Mouse (Mus musculus) lung, embryonic 14.5 days (tissue): ENCODE results near the gene Svs3b. TPM values are rescaled to one million over a fixed set of nuclear protein-coding genes. Genes with fewer than 3 reads are reported as not detected.
"Not testable (repeated sequence)": the region's sequence is repeated elsewhere in the genome, so short reads cannot be mapped to it uniquely, and the experiment has no call there.

Experiments
- ATAC-seq: fragments of 200-750 bp; cut with Nextera tagmentation; 2 replicates; pipeline ENCODE4 v1.8.0; 2017; ENCODE audit warnings: mild to moderate bottlenecking, moderate TSS enrichment, moderate library complexity; ENCODE audit not compliant: insufficient read depth
- DNase-seq: peaks from one replicate; pipeline ENCODE4 v3.0.0-alpha.2; 2015
- H3K27ac ChIP-seq: fragments of 300-500 bp; sonication (generic); 2 replicates; pipeline ENCODE4 v1.5.1; 2014; ENCODE audit warnings: low read depth, mild to moderate bottlenecking, moderate library complexity
- H3K27me3 ChIP-seq: fragments of 300-500 bp; sonication (generic); 2 replicates; pipeline ENCODE4 v1.6.1; 2014; ENCODE audit warnings: low read length, control low read depth; ENCODE audit not compliant: insufficient read depth
- H3K36me3 ChIP-seq: fragments of 300-500 bp; sonication (generic); 2 replicates; pipeline ENCODE4 v1.6.1; 2014; ENCODE audit warnings: control low read depth; ENCODE audit not compliant: insufficient read depth
- H3K4me1 ChIP-seq: fragments of 300-500 bp; sonication (generic); 2 replicates; pipeline ENCODE4 v1.6.1; 2014; ENCODE audit warnings: antibody characterized with exemption, control low read depth; ENCODE audit not compliant: insufficient read depth
- H3K4me2 ChIP-seq: fragments of 300-500 bp; sonication (generic); 2 replicates; pipeline ENCODE4 v1.6.1; 2014; ENCODE audit warnings: mild to moderate bottlenecking
- H3K4me3 ChIP-seq: fragments of 300-500 bp; sonication (generic); 2 replicates; pipeline ENCODE4 v1.5.1; 2014; ENCODE audit warnings: low read depth, low read length
- H3K9ac ChIP-seq: fragments of 300-500 bp; sonication (generic); 2 replicates; pipeline ENCODE4 v1.6.1; 2014
- H3K9me3 ChIP-seq: fragments of 300-500 bp; sonication (generic); 2 replicates; pipeline ENCODE4 v1.6.1; 2016; ENCODE audit warnings: low read depth, low read length, control low read depth
- CTCF ChIP-seq: IDR thresholded peaks from 2 replicates; pipeline ENCODE4 v1.5.1; 2016; ENCODE audit warnings: antibody characterized with exemption, low read depth
- WGBS: fragments of 180-500 bp; shearing (Covaris S2); extraction: QIAGEN DNeasy Blood & Tissue Kit; methylation state at CpG from one replicate; pipeline ENCODE4 v1.1.7; 2014; 5-methylcytosine and 5-hydroxymethylcytosine counted together
- polyA plus RNA-seq: library from polyadenylated mRNA; unstranded; fragments of >200 nt; fragmentation: Nextera tagmentation; extraction: Ambion mirVana; gene quantifications from 2 replicates; pipeline ENCODE4 v1.2.1, GENCODE M21; 2014

The Svs3b gene
- polyA plus RNA-seq = not detected in 2 replicates

DNA sequence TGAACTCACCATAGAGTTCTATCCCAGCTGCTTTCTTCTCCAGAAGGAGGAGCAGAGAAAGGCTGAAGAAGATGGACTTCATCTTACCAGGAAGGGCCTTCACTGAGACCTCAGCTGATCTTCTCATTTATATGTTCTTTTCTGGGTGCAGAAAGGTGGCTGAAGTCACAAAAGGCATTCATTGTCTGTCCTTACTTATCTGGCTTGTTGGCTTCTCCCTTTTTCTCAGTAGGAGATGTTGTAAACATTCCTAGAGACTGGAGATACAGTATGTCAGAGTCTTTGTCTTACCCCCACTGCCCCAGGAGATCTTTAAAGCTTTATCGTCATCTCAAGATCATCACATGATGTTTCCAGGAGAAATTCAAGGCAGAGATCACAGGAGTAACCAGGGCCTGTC is at the start of gene Svs3b:
TSS of gene Svs3b (minus strand) at position 101 of the 400 bp plus-strand sequence.
- H3K4me1 ChIP-seq, ATAC-seq, H3K9ac ChIP-seq, H3K27me3 ChIP-seq, H3K27ac ChIP-seq, H3K4me2 ChIP-seq, H3K36me3 ChIP-seq, H3K9me3 ChIP-seq, DNase-seq, H3K4me3 ChIP-seq: not testable (repeated sequence)
- 55% methylated on average over 1 of the region's 1 CpGs for WGBS

DNA sequence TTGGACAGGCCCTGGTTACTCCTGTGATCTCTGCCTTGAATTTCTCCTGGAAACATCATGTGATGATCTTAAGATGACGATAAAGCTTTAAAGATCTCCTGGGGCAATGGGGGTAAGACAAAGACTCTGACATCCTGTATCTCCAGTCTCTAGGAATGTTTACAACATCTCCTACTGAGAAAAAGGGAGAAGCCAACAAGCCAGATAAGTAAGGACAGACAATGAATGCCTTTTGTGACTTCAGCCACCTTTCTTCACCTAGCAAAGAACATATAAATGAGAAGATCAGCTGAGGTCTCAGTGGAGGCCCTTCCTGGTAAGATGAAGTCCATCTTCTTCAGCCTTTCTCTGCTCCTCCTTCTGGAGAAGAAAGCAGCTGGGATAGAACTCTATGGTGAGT is 32.5 kb upstream of the Svs3b start, which contains the start of gene Svs3a:
TSS of gene Svs3a (plus strand) at position 301 of the 400 bp plus-strand sequence.
- not testable (repeated sequence) for H3K36me3 ChIP-seq, H3K4me1 ChIP-seq, ATAC-seq, H3K27me3 ChIP-seq, H3K4me3 ChIP-seq, H3K9me3 ChIP-seq, H3K4me2 ChIP-seq, H3K9ac ChIP-seq, H3K27ac ChIP-seq, DNase-seq
- 52% methylated on average over 1 of the region's 1 CpGs for WGBS

DNA sequence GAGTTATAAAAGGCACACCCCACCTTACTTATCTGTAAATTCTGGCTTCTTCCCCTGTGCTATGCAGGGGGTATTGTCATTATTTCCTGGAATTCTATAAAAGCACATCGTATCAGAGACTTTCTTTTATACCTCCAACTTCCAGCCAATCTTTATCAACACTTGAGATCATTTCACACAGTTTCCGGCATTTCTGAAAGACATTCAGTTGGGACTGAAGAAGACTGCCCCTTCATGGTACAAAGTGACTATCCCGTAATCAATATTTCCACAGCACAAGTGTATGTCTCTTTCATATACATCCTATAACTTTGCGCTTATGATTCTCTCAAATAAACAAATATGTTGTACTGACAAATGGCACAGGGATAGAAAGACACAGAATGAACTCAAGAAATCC is 21.9 kb upstream of the Svs3b start, which contains the start of gene Svs4:
TSS of gene Svs4 (minus strand) at position 101 of the 400 bp plus-strand sequence.
- Histone ChIP-seq H3K9ac (no peak within 1 kb of the TSS), H3K27ac (no peak within 1 kb of the TSS), H3K36me3 (no peaks in the 10 kb centered on the region), H3K9me3 (no peaks in the 10 kb centered on the region), H3K4me1 (no peaks in the 10 kb centered on the region), H3K4me2 (no peak within 1 kb of the TSS), H3K4me3 (no peak within 1 kb of the TSS), H3K27me3 (no peaks in the 10 kb centered on the region)
- no peak for ATAC-seq
- 89% methylated on average over 4 of the region's 4 CpGs for WGBS
- TF ChIP-seq CTCF = no peak
- no peak for DNase-seq

DNA sequence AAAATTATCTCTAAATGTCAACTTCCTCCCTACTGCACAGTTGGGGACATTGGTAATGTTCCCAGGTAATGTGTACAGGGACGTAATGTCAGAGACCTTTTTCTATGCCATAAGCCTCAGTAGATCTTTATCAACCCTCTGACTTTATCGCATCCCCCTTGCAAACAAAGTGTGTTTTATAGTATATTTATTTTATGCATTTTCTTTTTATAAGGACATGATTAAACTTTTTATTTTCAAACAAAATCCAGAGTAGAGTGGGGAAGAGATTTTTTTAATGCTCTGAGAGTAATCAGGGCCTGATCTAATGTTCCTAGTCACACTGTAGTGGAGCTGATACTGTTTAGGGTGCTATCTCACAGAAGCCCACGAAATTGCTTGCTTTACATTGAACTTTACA is 18.1 kb downstream of the Svs3b start, which contains the start of gene Svs2:
TSS of gene Svs2 (minus strand) at position 101 of the 400 bp plus-strand sequence.
- no peaks in the 10 kb centered on the region for H3K4me1 ChIP-seq
- TF ChIP-seq CTCF = no peak
- no peak within 1 kb of the TSS for H3K27ac ChIP-seq
- no peak for ATAC-seq
- no peaks in the 10 kb centered on the region for H3K36me3 ChIP-seq
- no peaks in the 10 kb centered on the region for H3K27me3 ChIP-seq
- WGBS = 79% methylated on average over 3 of the region's 3 CpGs
- no peaks in the 10 kb centered on the region for H3K9me3 ChIP-seq
- no peak within 1 kb of the TSS for H3K9ac ChIP-seq
- no peak within 1 kb of the TSS for H3K4me2 ChIP-seq
- no peak within 1 kb of the TSS for H3K4me3 ChIP-seq
- DNase-seq = no peak

DNA sequence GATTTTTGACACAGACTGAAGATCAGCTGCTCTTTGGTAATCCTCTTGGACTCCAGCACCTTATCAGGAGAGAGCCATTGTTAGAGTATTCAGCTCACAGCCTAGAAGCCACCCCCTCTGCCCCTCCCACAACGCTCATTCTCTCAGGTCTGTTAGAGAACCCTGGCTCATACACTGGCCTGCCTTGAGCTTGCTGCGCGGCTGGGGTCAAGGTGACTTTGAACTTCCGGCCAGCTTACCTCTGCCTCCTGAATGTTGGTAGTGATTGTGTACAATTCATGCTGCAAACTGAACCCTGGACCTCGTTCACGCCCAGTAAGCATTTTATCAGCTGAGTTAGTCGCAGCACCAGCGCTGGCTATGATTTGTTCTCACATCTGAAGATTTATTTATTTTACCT is 23.8 kb downstream of the Svs3b start:
- Histone ChIP-seq H3K4me2 (no peak overlapping the region), H3K9ac (no peak overlapping the region), H3K4me1 (no peaks in the 10 kb centered on the region), H3K27ac (no peak overlapping the region), H3K27me3 (no peaks in the 10 kb centered on the region), H3K4me3 (no peak overlapping the region), H3K36me3 (no peaks in the 10 kb centered on the region), H3K9me3 (no peaks in the 10 kb centered on the region)
- DNase-seq (no peak), ATAC-seq (no peak)
- TF ChIP-seq CTCF = no peak
- 69% methylated on average over 8 of the region's 8 CpGs for WGBS

DNA sequence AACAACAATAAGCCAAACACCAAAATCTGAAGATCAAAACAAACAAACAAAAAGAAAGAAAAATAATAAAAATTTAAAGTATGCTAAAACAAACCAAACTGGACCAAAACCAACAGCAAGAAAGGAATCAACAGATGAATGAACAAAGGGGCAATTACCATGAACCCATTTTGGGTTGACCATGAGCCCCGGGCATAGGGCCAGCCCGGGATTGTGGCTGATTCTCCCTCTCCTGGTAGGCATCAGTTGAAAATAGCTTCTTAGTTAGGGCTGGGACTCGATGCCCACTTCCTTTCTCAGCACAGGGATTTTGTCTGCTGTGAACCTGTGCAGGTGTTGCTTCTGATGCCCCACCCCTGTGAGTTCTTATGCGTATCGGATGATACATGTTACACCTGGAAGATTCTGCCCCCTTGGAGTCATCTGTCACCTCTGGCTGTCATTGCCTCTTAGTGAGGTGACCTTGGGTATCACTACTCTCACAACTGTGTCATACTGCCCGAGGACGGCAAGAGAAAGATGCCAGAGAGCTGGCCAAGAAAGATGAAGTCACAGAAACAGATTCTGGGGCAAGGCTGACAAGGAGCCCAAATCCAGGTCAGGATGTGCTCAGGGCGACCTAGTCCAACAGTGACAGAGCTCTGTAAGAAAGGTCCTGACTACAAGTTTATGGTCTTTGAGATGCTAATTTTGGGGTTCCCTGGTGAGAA is 27.9 kb downstream of the Svs3b start:
- no peak for DNase-seq
- WGBS = 81% methylated on average over 8 of the region's 8 CpGs
- Histone ChIP-seq H3K9me3 (no peaks in the 10 kb centered on the region), H3K36me3 (no peaks in the 10 kb centered on the region), H3K9ac (no peak overlapping the region), H3K4me3 (no peak overlapping the region), H3K27me3 (no peaks in the 10 kb centered on the region), H3K4me1 (no peaks in the 10 kb centered on the region), H3K27ac (no peak overlapping the region), H3K4me2 (no peak overlapping the region)
- ATAC-seq = no peak
- TF ChIP-seq CTCF = no peak

DNA sequence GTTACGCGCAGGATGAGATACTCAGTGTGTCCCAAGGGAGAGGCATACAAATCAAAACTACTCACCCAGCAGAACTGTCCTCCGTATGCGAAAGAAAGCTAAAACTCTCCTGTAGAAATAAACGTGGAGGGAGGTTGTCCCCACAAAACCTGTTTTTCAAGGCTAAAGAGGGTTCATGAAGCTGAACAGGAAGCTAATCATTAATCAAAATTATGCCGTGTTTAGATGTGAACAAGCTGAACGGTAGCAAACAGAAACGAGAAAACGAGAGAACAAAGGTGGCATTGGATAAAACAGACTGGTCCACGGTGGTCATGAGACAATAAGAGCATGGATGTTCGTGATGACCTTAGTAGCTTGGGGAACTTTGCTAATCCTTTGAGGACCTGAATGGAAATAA is 34.9 kb downstream of the Svs3b start, which contains the start of gene Wfdc15b:
TSS of gene Wfdc15b (minus strand) at position 139 of the 400 bp plus-strand sequence.
- no peak for TF ChIP-seq CTCF
- DNase-seq (no peak), ATAC-seq (no peak)
- Histone ChIP-seq H3K9me3 (no peaks in the 10 kb centered on the region), H3K4me3 (no peak within 1 kb of the TSS), H3K9ac (no peak within 1 kb of the TSS), H3K4me2 (no peak within 1 kb of the TSS), H3K27ac (no peak within 1 kb of the TSS), H3K27me3 (no peaks in the 10 kb centered on the region), H3K36me3 (no peaks in the 10 kb centered on the region), H3K4me1 (no peaks in the 10 kb centered on the region)
- WGBS = 38% methylated on average over 11 of the region's 11 CpGs
